Mouse (Mus musculus): ENCODE data around the gene Prkca.

The Prkca gene

DNA sequence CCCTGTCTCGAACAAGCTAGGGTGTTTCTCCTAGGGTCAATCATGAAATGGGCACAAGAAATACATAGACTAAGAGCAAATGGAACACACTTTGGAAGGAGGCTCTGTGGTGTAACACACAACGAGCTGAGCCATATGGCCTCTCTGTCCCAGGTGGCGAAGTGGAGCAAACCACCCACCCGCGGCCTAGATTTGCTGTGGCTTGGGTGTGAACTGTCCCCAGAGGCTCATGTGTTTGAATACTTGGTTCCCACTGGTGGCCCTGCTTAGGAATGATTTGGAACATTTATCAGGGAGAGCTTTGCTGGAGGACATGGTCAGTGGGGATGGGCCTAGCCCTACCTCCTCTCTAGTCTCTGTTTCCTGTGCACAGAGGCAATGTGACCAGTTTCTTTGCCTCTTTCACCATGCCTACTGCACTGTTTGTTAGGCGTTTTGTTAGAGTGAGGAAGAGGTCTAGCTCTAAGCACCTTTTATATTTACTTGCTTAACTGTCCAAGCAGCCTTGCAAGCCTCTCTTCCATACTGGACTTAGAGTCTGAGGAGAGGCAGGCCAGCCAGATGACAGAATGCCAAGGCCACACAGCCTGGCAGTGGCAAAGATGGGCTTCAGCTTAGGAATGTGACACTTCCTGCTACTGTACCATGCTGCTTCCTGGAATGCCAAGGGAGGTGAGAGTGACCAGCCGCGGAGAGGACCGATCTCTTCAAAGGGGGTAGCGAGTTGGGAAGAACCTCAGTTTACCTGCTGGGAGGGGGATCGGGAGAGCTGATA lies 346.6 kb downstream of the Prkca start:
- DNase-seq (ENCODE audit: low read depth), result no peak

DNA sequence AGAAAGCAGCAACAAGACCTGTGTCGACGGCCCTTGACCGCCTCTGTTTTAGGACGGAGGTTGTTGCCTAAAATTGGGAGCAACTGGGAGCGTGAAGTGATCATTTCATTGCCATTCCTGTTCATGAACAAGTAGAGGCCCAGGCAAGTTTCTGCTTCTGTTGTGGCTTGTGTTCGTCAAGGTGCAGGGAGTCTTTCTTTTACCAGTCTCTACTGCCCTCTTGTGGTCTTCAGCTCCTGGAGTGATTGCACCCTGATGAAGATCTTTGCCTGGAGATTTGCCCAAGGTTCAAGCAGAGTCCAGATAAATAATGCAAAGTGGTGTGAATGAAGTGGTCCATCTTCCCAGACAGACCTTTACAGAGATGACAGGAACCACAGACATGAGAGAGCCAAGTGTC lies 349.2 kb downstream of the Prkca start:
- peak; percentile 74 for DNase-seq (ENCODE audit: low read depth)

- DNase-seq (ENCODE audit: low read depth), result no peak
Observed at GRCm38 (mm10) chr11:107993792-107994191, 349.9 kb downstream of the Prkca start.

DNA sequence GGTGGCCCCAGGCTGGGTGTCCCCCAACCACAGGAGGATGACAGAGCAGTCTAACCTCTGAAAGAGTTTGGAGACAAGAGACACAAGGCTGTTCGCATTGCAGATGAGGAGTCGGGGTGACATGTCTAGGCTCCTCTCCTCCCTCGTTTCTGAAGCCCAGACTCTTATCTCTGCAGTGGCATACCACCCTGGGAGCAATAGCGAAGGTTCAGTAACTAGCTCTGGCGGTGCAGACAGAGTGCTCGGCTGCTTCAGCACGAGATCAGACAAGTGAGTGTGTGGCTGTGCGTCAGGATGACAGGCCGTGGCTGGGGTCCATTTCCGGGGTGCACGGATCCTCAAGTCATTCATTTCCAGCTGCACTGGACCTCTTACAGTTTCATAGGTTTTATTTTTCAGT lies 351.2 kb downstream of the Prkca start:
- no peak for DNase-seq (ENCODE audit: low read depth)

DNA sequence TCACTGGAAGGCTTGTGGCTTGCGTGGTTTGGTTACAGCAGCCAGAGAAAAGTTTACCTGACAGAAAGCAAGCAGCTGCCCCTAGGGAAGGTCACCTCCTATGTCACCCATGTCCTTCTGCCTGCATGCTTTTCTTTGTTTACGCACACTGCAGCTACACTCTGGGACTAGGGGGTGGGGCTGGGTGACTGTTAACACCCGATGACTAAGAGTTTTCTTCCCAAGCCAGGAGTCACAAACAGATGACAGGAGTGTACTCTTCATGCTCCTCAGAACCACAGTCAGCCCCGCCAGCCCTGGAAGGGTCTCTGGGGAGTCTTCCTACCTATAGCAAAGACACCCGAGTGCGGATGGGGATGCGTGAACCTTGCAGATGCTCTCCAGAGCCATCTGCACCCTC lies 351.7 kb downstream of the Prkca start:
- DNase-seq (ENCODE audit: low read depth), result no peak

- no peak for DNase-seq (ENCODE audit: low read depth)
Observed at GRCm38 (mm10) chr11:107989241-107989640, 354.5 kb downstream of the Prkca start.

- DNase-seq (ENCODE audit: low read depth), result peak; percentile 61
Observed at GRCm38 (mm10) chr11:107985941-107986340, 357.8 kb downstream of the Prkca start.

DNA sequence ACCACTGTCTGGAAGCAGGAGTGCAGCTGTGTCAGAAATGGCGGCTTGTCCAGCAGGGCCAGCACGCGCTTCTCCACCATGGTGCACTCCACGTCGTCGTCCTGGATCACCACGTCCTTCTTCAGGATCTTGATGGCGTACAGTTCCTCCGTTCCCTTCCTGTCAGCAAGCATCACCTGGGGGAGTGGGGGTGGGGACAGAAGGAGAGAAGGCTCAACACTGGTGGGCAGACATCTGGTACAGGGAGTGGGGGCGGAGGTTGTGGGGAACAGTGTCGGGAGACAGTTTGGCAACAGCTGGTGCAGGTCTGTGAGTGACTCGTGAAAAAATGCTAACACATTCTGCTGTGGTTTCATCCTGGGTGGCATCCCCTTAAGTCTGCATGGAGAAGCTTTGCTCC lies 359.8 kb downstream of the Prkca start:
- DNase-seq (ENCODE audit: low read depth), result no peak

- no peak for DNase-seq (ENCODE audit: low read depth)
Observed at GRCm38 (mm10) chr11:107983224-107983623, 360.5 kb downstream of the Prkca start.

- no peak for DNase-seq (ENCODE audit: low read depth)
Observed at GRCm38 (mm10) chr11:107982225-107982896, 361.4 kb downstream of the Prkca start.

GRCm38 (mm10) chr11:107979497-107980174 lies 364.1 kb downstream of the Prkca start:
- no peak for DNase-seq (ENCODE audit: low read depth)

DNA sequence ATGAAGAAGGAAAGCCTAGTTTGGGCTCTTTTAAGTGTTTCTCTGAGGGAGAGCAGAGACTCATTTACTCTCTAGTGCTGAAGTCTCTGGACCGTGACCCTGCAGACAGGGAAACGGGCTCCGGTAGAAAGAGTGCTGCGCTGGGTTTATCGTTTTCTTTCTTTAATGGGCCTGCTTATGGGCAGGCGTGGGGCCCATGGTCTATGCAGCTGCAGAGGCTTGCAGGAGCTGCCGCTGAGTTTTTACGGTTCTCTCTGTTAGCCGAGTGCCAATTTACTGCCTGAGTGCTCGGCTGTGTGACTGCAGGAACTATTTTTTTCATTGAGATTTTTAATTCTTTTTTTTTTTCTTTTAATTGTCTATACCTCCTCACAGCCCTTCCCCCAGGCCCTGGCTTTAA lies 373.8 kb downstream of the Prkca start:
- DNase-seq (ENCODE audit: low read depth), result no peak

GRCm38 (mm10) chr11:107968147-107968546 lies 375.6 kb downstream of the Prkca start:
- no peak for DNase-seq (ENCODE audit: low read depth)

- no peak for DNase-seq (ENCODE audit: low read depth)
Observed at GRCm38 (mm10) chr11:107966229-107966628, 377.5 kb downstream of the Prkca start.

DNA sequence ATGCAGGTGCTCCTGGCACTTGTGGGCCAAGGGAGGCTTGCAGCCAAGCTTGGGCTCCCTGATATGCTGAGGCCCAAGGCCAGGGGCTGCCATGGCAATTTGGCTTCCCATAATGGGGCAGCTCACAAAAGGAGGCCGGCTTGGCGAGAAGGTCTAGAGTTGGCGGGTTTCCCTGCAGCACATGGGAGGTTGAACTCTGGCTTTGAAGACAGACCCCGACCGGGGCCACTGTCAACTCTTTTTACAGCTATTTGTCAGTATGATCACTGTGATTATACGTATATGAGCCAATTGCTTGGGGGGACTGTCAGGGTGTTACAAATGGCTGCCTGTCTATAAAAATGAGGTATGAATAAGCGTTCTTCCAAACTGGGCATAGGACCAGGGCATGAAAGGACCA lies 378.3 kb downstream of the Prkca start:
- DNase-seq (ENCODE audit: low read depth), result no peak

- no peak for DNase-seq (ENCODE audit: low read depth)
Observed at GRCm38 (mm10) chr11:107957566-107958350, 386.0 kb downstream of the Prkca start.

DNA sequence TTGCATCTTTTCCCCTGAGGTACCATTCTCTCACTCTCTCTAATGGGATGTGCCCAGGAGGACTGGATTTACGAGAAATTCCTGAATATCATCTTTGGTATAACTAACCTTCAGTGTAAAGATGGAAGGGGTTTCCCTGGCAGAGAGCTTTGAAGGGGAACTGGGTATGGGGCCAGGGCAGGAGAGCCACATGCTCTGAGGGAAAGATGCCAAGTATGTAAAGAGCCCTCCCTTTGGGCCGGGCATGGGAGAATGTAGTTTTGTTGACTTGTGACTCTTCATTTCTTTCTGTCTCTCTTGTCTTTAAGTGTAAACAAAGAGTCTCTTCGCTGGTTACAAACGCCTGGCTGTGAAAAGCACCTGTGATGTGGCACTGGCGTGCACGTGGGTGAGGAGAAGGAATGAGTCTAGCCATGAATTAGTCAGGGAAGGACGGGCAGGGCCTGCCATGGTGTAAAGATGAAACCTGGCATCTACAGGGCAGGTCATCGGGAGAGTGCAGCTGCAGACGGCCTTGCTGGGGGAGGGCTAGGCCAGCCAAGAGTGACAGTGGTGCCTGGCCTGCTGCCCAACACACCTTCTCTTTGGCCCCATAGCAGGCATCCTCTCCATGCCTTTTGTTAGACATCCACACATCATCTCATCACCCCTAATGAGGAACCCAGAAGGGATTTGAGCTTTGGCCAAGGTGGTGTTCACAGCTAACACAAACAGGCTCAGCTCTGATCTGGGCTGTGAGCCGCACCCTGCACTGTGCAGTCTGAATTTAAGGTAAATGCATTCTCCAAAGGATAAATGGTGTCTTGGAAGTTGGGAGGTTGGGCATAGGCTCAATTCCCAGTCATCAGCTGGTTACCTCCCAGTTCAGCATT lies 388.3 kb downstream of the Prkca start:
- DNase-seq (ENCODE audit: low read depth), result no peak

DNA sequence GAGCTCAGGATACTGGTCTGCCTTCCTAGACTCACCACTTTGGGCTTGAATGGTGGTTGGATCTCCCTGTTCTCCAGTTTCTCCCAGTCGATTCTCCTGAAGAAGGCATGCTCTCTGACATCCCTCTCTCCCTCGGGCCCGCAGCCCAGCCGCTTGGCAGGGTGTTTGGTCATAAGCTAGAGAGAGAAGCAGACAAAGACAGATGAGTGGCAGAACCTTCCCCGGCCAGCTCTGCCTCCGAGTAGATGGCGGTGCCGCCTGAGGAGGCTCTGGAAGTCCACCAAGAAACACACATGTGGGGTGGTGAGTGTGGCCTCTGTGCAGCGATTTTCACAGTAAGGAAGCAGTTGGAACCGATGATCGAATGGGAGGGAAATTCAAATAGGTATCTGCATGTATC lies 392.3 kb downstream of the Prkca start:
- no peak for DNase-seq (ENCODE audit: low read depth)

DNA sequence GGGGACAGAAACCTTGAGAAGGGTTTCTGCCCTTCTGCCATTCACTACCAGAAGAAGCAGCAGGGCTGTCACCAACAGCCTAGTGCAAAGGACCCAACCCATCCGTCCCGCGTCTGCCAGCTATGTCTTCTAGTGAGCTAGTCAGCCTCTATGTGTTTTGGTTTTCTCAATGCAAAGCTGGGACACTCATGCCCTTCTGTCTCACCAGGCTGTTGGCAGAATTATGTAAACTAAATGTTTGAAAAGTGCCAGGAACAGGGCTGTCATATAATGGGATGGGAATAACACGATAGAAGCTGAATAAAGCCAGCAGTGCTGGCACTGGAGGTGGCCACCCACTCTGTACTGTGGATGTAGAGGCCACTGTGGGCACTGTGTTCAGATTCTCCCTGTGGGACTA lies 393.1 kb downstream of the Prkca start:
- DNase-seq (ENCODE audit: low read depth), result no peak

- no peak for DNase-seq (ENCODE audit: low read depth)
Observed at GRCm38 (mm10) chr11:107950211-107950610, 393.5 kb downstream of the Prkca start.

DNA sequence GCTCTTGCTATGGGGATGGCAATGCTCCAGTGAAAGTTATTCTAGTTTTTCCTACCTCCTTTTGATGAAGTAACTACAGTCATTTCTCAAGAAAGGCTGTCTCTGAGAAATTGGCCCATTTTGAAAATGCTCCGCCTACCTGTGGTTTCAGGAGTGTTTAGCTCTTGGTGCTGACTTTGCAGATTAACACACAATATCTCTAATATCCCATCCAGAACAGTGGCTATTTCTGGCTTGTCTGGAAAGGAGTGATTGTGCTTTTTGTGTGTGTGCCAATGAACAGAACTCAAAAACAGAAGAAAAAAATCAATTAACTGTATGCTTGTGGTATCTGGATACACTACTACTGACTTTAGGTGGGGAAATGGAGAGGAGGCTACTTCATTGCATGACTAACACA lies 395.8 kb downstream of the Prkca start:
- DNase-seq (ENCODE audit: low read depth), result no peak

Data from 416B (cell line).